Mouse (Mus musculus): Measurements from ENCODE around the gene Zfp217. TPM values are rescaled to one million over a fixed set of nuclear protein-coding genes. Genes with fewer than 3 reads are reported as not detected.

The Zfp217 gene
- total RNA-seq, 2 experiments from 2014 or later, result 3.0 to 3.8 TPM

- no peak for TF ChIP-seq CTCF (conservative IDR thresholded peaks at IDR 0.05)
- no peak for DNase-seq (ENCODE audit: low spot score in 2 of 2)
- Histone ChIP-seq H3K27ac (no peak overlapping the region), H3K4me3 (no peak overlapping the region)
These were observed 11.0 kb downstream of the Zfp217 start for GRCm38 (mm10) chr2:170136928-170137327.

GRCm38 (mm10) chr2:170135820-170136219 lies 12.1 kb downstream of the Zfp217 start:
- no peak overlapping the region for H3K4me3 ChIP-seq
- TF ChIP-seq CTCF (conservative IDR thresholded peaks at IDR 0.05), result no peak
- H3K27ac ChIP-seq, result no peak overlapping the region
- DNase-seq (ENCODE audit: low spot score in 2 of 2), result no peak

- H3K4me3 ChIP-seq, result no peak overlapping the region; the same call in 1 of the 2 replicates
- H3K27ac ChIP-seq, result peak overlapping the region; percentile 79; the same call in 1 of the 2 replicates
- DNase-seq (ENCODE audit: low spot score in 2 of 2), result no peak
These were observed 13.7 kb downstream of the Zfp217 start for GRCm38 (mm10) chr2:170134026-170134690.

GRCm38 (mm10) chr2:170133093-170133731 lies 14.7 kb downstream of the Zfp217 start:
- Histone ChIP-seq H3K4me3 (peak overlapping the region; percentile 59), H3K27ac (peak overlapping the region; percentile 79)
- DNase-seq (ENCODE audit: low spot score in 2 of 2), result peak; percentile 28 to 58
- TF ChIP-seq CTCF (conservative IDR thresholded peaks at IDR 0.05), result no peak

More at GRCm38 (mm10) chr2:170134026-170134690, 13.7 kb downstream of the Zfp217 start:
- TF ChIP-seq CTCF (conservative IDR thresholded peaks at IDR 0.05), result no peak

- TF ChIP-seq CTCF (conservative IDR thresholded peaks at IDR 0.05), result no peak
- H3K27ac ChIP-seq, result peak overlapping the region; percentile 79
- DNase-seq (ENCODE audit: low spot score in 2 of 2), result no peak
- H3K4me3 ChIP-seq, result peak overlapping the region; percentile 59
These were observed 15.2 kb downstream of the Zfp217 start for GRCm38 (mm10) chr2:170132716-170133092.

GRCm38 (mm10) chr2:170131981-170132460 lies 15.9 kb downstream of the Zfp217 start:
- H3K27ac ChIP-seq, result peak overlapping the region; percentile 79; the same call in 1 of the 2 replicates
- no peak for TF ChIP-seq CTCF (conservative IDR thresholded peaks at IDR 0.05)
- peak overlapping the region; percentile 59 for H3K4me3 ChIP-seq
- DNase-seq (ENCODE audit: low spot score in 2 of 2), result no peak

- peak overlapping the region; percentile 59 for H3K4me3 ChIP-seq
- peak; percentile 41 to 65 for DNase-seq (ENCODE audit: low spot score in 2 of 2)
- no peak for TF ChIP-seq CTCF (conservative IDR thresholded peaks at IDR 0.05)
- H3K27ac ChIP-seq, result peak overlapping the region; percentile 79
These were observed 16.9 kb downstream of the Zfp217 start for GRCm38 (mm10) chr2:170130780-170131645.

GRCm38 (mm10) chr2:170129923-170130779 lies 17.8 kb downstream of the Zfp217 start:
- DNase-seq (ENCODE audit: low spot score in 2 of 2), result no peak
- Histone ChIP-seq H3K4me3 (peak overlapping the region; percentile 58), H3K27ac (peak overlapping the region; percentile 67)
- no peak for TF ChIP-seq CTCF (conservative IDR thresholded peaks at IDR 0.05)

- no peak for DNase-seq (ENCODE audit: low spot score in 2 of 2)
- no peak for TF ChIP-seq CTCF (conservative IDR thresholded peaks at IDR 0.05)
- Histone ChIP-seq H3K4me3 (peak overlapping the region; percentile 58), H3K27ac (peak overlapping the region; percentile 67; the same call in 1 of the 2 replicates)
These were observed 18.5 kb downstream of the Zfp217 start for GRCm38 (mm10) chr2:170129248-170129922.

GRCm38 (mm10) chr2:170128461-170129247 lies 19.2 kb downstream of the Zfp217 start:
- Histone ChIP-seq H3K27ac (peak overlapping the region; percentile 67; the same call in 1 of the 2 replicates), H3K4me3 (no peak overlapping the region)
- no peak for TF ChIP-seq CTCF (conservative IDR thresholded peaks at IDR 0.05)
- DNase-seq (ENCODE audit: low spot score in 2 of 2), result no peak

GRCm38 (mm10) chr2:170127523-170127922 lies 20.4 kb downstream of the Zfp217 start:
- Histone ChIP-seq H3K4me3 (no peak overlapping the region), H3K27ac (no peak overlapping the region)
- no peak for DNase-seq (ENCODE audit: low spot score in 2 of 2)
- no peak for TF ChIP-seq CTCF (conservative IDR thresholded peaks at IDR 0.05)
